Mouse (Mus musculus): ENCODE results near the gene Tmem245. TPM values are rescaled to one million over a fixed set of nuclear protein-coding genes. Genes with fewer than 3 reads are reported as not detected.

Tmem245 gene
- total and polyA plus RNA-seq, 2 experiments from 2014 or later = 9.8 to 24.7 TPM

GRCm38 (mm10) chr4:56865971-56866370 is 81.3 kb downstream of the Tmem245 start:
- Histone ChIP-seq H3K9ac (no peak overlapping the region), H3K4me1 (ENCODE audit: insufficient read depth) (peaks cover 10% of the 10 kb centered on the region), H3K27ac (ENCODE audit: low read depth, low read length) (no peak overlapping the region), H3K4me3 (ENCODE audit: low read depth, low read length) (no peak overlapping the region), H3K4me2 (ENCODE audit: low read depth) (no peak overlapping the region), H3K27me3 (ENCODE audit: insufficient read depth, low read length) (no peaks in the 10 kb centered on the region), H3K9me3 (ENCODE audit: low read length) (no peaks in the 10 kb centered on the region), H3K36me3 (ENCODE audit: insufficient read depth) (no peaks in the 10 kb centered on the region)
- no peak for TF ChIP-seq CTCF (IDR thresholded peaks at IDR 0.05; ENCODE audit: low read depth)
- 18% methylated on average over 4 of the region's 4 CpGs for WGBS
- DNase-seq (peak; percentile 40), ATAC-seq (no peak)

GRCm38 (mm10) chr4:56865003-56865511 is 82.2 kb downstream of the Tmem245 start, which contains the start of gene Ctnnal1:
Gene Ctnnal1 (minus strand): TSS chr4:56865188.
- no peak for DNase-seq
- Histone ChIP-seq H3K4me3 (ENCODE audit: low read depth, low read length) (peak within 1 kb of the TSS; percentile 73), H3K27ac (ENCODE audit: low read depth, low read length) (peak within 1 kb of the TSS; percentile 69), H3K4me1 (ENCODE audit: insufficient read depth) (peaks cover 10% of the 10 kb centered on the region), H3K9ac (peak within 1 kb of the TSS; percentile 85), H3K4me2 (ENCODE audit: low read depth) (peak within 1 kb of the TSS; percentile 92), H3K9me3 (ENCODE audit: low read length) (no peaks in the 10 kb centered on the region), H3K36me3 (ENCODE audit: insufficient read depth) (no peaks in the 10 kb centered on the region), H3K27me3 (ENCODE audit: insufficient read depth, low read length) (no peaks in the 10 kb centered on the region)
- peak; percentile 92 for ATAC-seq
- TF ChIP-seq CTCF (IDR thresholded peaks at IDR 0.05; ENCODE audit: low read depth) = no peak
- 1% methylated on average over 30 of the region's 45 CpGs for WGBS

GRCm38 (mm10) chr4:56864417-56865001 is 82.7 kb downstream of the Tmem245 start:
- peak; percentile 68 for ATAC-seq
- DNase-seq = peak; percentile 70
- H3K9me3 ChIP-seq (ENCODE audit: low read length) = no peaks in the 10 kb centered on the region
- peaks cover 10% of the 10 kb centered on the region for H3K4me1 ChIP-seq (ENCODE audit: insufficient read depth)
- H3K27me3 ChIP-seq (ENCODE audit: insufficient read depth, low read length) = no peaks in the 10 kb centered on the region
- peak overlapping the region; percentile 85 for H3K9ac ChIP-seq
- H3K27ac ChIP-seq (ENCODE audit: low read depth, low read length) = peak overlapping the region; percentile 69
- no peaks in the 10 kb centered on the region for H3K36me3 ChIP-seq (ENCODE audit: insufficient read depth)
- H3K4me3 ChIP-seq (ENCODE audit: low read depth, low read length) = peak overlapping the region; percentile 73
- peak; percentile 48 for TF ChIP-seq CTCF (IDR thresholded peaks at IDR 0.05; ENCODE audit: low read depth)
- 2% methylated on average over 48 of the region's 49 CpGs for WGBS
- H3K4me2 ChIP-seq (ENCODE audit: low read depth) = peak overlapping the region; percentile 92

GRCm38 (mm10) chr4:56864016-56864415 is 83.2 kb downstream of the Tmem245 start:
- H3K4me2 ChIP-seq (ENCODE audit: low read depth) = peak overlapping the region; percentile 92
- H3K36me3 ChIP-seq (ENCODE audit: insufficient read depth) = no peaks in the 10 kb centered on the region
- no peaks in the 10 kb centered on the region for H3K9me3 ChIP-seq (ENCODE audit: low read length)
- peak overlapping the region; percentile 85 for H3K9ac ChIP-seq
- peaks cover 10% of the 10 kb centered on the region for H3K4me1 ChIP-seq (ENCODE audit: insufficient read depth)
- DNase-seq (no peak), ATAC-seq (no peak)
- H3K4me3 ChIP-seq (ENCODE audit: low read depth, low read length) = peak overlapping the region; percentile 73
- no peak overlapping the region for H3K27ac ChIP-seq (ENCODE audit: low read depth, low read length)
- 25% methylated on average over 4 of the region's 4 CpGs for WGBS
- no peaks in the 10 kb centered on the region for H3K27me3 ChIP-seq (ENCODE audit: insufficient read depth, low read length)
- no peak for TF ChIP-seq CTCF (IDR thresholded peaks at IDR 0.05; ENCODE audit: low read depth)

- 93% methylated on average over 4 of the region's 4 CpGs for WGBS
- no peak for DNase-seq
- peaks cover 10% of the 10 kb centered on the region for H3K4me1 ChIP-seq (ENCODE audit: insufficient read depth)
These were observed 85.7 kb downstream of the Tmem245 start for GRCm38 (mm10) chr4:56861551-56861950.

GRCm38 (mm10) chr4:56858733-56859132 is 88.5 kb downstream of the Tmem245 start:
- no peaks in the 10 kb centered on the region for H3K9me3 ChIP-seq (ENCODE audit: low read length)
- no peak overlapping the region for H3K27ac ChIP-seq (ENCODE audit: low read depth, low read length)
- H3K9ac ChIP-seq = no peak overlapping the region
- no peaks in the 10 kb centered on the region for H3K27me3 ChIP-seq (ENCODE audit: insufficient read depth, low read length)
- TF ChIP-seq CTCF (IDR thresholded peaks at IDR 0.05; ENCODE audit: low read depth) = no peak
- peaks cover 6% of the 10 kb centered on the region for H3K4me1 ChIP-seq (ENCODE audit: insufficient read depth)
- no peak overlapping the region for H3K4me3 ChIP-seq (ENCODE audit: low read depth, low read length)
- DNase-seq = no peak
- WGBS = 82% methylated on average over 9 of the region's 9 CpGs
- no peak overlapping the region for H3K4me2 ChIP-seq (ENCODE audit: low read depth)
- ATAC-seq = no peak
- no peaks in the 10 kb centered on the region for H3K36me3 ChIP-seq (ENCODE audit: insufficient read depth)

More at GRCm38 (mm10) chr4:56861551-56861950, 85.7 kb downstream of the Tmem245 start:
- Histone ChIP-seq H3K27me3 (ENCODE audit: insufficient read depth, low read length) (no peaks in the 10 kb centered on the region), H3K27ac (ENCODE audit: low read depth, low read length) (no peak overlapping the region), H3K4me2 (ENCODE audit: low read depth) (no peak overlapping the region), H3K9ac (no peak overlapping the region), H3K36me3 (ENCODE audit: insufficient read depth) (no peaks in the 10 kb centered on the region), H3K9me3 (ENCODE audit: low read length) (no peaks in the 10 kb centered on the region), H3K4me3 (ENCODE audit: low read depth, low read length) (no peak overlapping the region)
- TF ChIP-seq CTCF (IDR thresholded peaks at IDR 0.05; ENCODE audit: low read depth) = no peak
- no peak for ATAC-seq

- no peaks in the 10 kb centered on the region for H3K4me1 ChIP-seq (ENCODE audit: insufficient read depth)
- H3K36me3 ChIP-seq (ENCODE audit: insufficient read depth) = no peaks in the 10 kb centered on the region
- no peaks in the 10 kb centered on the region for H3K27me3 ChIP-seq (ENCODE audit: insufficient read depth, low read length)
- no peak overlapping the region for H3K27ac ChIP-seq (ENCODE audit: low read depth, low read length)
- 55% methylated on average over 8 of the region's 8 CpGs for WGBS
- H3K9ac ChIP-seq = no peak overlapping the region
- TF ChIP-seq CTCF (IDR thresholded peaks at IDR 0.05; ENCODE audit: low read depth) = no peak
- H3K9me3 ChIP-seq (ENCODE audit: low read length) = no peaks in the 10 kb centered on the region
- DNase-seq (no peak), ATAC-seq (no peak)
- H3K4me3 ChIP-seq (ENCODE audit: low read depth, low read length) = no peak overlapping the region
- no peak overlapping the region for H3K4me2 ChIP-seq (ENCODE audit: low read depth)
These were observed 90.8 kb downstream of the Tmem245 start for GRCm38 (mm10) chr4:56856371-56856949.

All from forebrain, postnatal 0 days (tissue).